Mouse (Mus musculus): ENCODE results near the gene Cntfr. TPM values are rescaled to one million over a fixed set of nuclear protein-coding genes. Genes with fewer than 3 reads are reported as not detected.
"Not testable (repeated sequence)": the region's sequence is repeated elsewhere in the genome, so short reads cannot be mapped to it uniquely, and the experiment has no call there.

The Cntfr gene
- polyA plus RNA-seq (2015; fragmentation: Nextera tagmentation; extraction: Ambion mirVana) = 23.1 and 27.2 TPM in 2 replicates

DNA sequence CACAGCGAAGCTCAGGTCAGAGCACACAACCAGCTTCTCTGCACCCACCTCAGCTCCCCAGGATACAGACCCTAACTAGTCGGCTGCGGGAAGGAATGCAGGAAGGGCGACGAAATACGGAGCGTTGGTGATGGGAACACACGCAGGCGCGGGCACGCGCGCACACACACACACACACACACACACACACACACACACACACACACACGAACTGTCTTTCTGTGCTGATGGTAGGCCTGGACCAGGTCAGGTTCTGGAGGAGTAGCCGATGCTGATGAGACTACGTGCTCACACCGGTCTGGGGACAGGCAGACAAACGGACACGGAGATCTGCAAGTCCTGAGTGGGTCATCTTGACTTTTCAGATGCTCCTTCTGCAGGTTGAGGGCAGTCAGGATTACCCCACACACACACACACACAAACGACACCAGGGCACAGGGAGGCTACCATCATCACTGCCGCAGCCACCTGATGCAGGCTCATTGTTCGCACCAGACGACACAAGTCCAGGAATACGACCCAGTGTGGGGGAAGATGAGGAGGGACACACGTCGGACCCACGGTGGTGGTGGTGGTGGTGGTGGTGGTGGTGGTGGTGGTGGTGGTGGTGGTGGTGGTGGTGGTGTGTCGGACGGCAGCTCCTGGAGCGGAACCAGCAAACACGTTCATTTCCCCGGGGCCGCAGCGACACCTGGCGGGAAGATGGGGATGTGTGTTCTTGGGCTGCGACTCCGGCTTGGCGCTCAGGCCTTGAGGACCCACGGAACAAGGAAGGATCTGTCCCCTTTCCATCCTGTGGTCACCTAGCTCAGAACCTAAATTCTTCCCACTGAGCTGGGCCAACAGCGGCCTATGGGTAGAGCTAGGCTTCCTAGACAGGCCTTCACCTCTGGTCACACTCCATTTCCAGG is at the start of gene Cntfr:
Cntfr (minus strand) TSS at position 160 of the 912 bp plus-strand sequence.
- Histone ChIP-seq H3K4me3 (replicated peaks) (peak within 1 kb of the TSS; percentile 28), H3K4me2 (peak within 1 kb of the TSS; percentile 47)
- not testable (repeated sequence) for H3K9ac ChIP-seq (replicated peaks); H3K27me3 ChIP-seq (replicated peaks); ATAC-seq (ENCODE audit: low FRiP score); H3K36me3 ChIP-seq; H3K9me3 ChIP-seq (replicated peaks); H3K4me1 ChIP-seq; H3K27ac ChIP-seq (replicated peaks)
- 20% methylated on average over 33 of the region's 40 CpGs for WGBS

DNA sequence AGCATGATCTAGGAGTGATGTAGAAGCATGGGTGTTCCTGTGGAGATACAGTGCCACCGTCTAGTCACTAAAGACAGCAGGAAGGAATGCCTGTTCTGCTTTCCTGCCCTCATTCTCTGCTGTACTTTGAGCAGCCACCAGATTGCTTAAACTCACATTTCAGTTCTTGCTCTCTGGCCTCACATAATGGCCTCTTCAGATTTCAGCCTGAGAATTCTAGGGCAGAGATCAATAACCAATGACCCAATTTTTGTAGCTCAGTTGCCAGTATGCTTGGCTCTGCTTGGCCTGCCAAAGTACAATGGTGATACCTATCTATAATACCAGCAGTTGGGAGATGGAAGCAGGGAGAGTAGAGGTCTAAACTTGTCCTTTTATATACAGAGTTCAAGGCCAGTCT is 48.1 kb upstream of the Cntfr start:
- ATAC-seq (ENCODE audit: low FRiP score) = no peak
- Histone ChIP-seq H3K27ac (replicated peaks) (no peak overlapping the region), H3K9me3 (replicated peaks) (no peaks in the 10 kb centered on the region), H3K4me1 (peaks cover 11% of the 10 kb centered on the region), H3K9ac (replicated peaks) (no peak overlapping the region), H3K36me3 (no peaks in the 10 kb centered on the region), H3K4me3 (replicated peaks) (no peak overlapping the region), H3K27me3 (replicated peaks) (peaks cover 3% of the 10 kb centered on the region; the same call in 1 of the 2 replicates), H3K4me2 (no peak overlapping the region)
- WGBS = 81% methylated on average over 1 of the region's 1 CpGs

DNA sequence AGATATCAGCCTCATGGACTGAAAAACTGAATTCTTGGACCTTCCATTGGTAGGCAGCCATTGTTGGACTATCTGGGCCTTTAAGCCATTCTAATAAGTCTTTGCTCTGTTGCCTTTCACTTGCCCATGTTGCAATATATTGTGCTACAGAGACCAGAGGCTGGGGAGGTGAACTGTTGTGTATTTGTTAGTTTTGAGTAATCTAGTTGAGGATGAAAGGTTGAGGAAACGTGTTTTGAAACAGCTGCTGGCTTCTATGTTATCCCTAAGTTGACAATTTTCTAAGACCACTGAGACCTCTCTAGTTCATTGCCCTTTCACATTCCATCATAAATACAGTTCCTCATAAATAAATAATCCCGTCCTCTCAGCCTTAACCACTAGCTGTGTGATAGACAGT is 47.2 kb upstream of the Cntfr start:
- peaks cover 20% of the 10 kb centered on the region for H3K4me1 ChIP-seq
- H3K27me3 ChIP-seq (replicated peaks) = peaks cover 3% of the 10 kb centered on the region; the same call in 1 of the 2 replicates
- H3K9ac ChIP-seq (replicated peaks) = no peak overlapping the region
- no peak overlapping the region for H3K27ac ChIP-seq (replicated peaks)
- no peak overlapping the region for H3K4me3 ChIP-seq (replicated peaks)
- no peaks in the 10 kb centered on the region for H3K9me3 ChIP-seq (replicated peaks)
- H3K36me3 ChIP-seq = no peaks in the 10 kb centered on the region
- ATAC-seq (ENCODE audit: low FRiP score) = no peak
- 74% methylated on average over 2 of the region's 2 CpGs for WGBS
- no peak overlapping the region for H3K4me2 ChIP-seq

DNA sequence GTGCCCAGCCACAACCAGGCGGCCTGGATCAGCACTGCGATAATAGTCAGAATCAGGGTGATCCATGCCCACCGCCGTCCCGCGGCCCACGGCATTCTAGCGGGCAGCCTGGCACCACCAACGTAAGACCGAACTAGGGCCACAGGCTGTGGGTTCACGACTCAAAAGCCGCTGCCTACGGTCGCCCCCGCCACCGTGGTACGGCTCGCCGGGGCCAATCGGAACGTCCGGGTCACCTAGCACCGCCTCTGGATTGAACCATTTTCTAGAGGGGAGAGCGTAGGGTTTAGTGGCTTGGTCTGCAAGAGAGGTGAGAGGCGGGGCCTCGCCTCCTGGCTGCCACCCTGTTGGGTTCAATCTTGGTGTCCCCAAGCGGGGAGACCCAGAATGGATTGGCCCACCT is 44.3 kb upstream of the Cntfr start:
- Histone ChIP-seq H3K4me2 (peak overlapping the region; percentile 86), H3K4me3 (replicated peaks) (peak overlapping the region; percentile 77), H3K27ac (replicated peaks) (peak overlapping the region; percentile 86), H3K9me3 (replicated peaks) (no peaks in the 10 kb centered on the region), H3K27me3 (replicated peaks) (peaks cover 3% of the 10 kb centered on the region; the same call in 1 of the 2 replicates), H3K9ac (replicated peaks) (peak overlapping the region; percentile 67), H3K36me3 (peaks cover 9% of the 10 kb centered on the region), H3K4me1 (peaks cover 21% of the 10 kb centered on the region)
- peak; percentile 97 for ATAC-seq (ENCODE audit: low FRiP score)
- 0% methylated on average over 27 of the region's 27 CpGs for WGBS

DNA sequence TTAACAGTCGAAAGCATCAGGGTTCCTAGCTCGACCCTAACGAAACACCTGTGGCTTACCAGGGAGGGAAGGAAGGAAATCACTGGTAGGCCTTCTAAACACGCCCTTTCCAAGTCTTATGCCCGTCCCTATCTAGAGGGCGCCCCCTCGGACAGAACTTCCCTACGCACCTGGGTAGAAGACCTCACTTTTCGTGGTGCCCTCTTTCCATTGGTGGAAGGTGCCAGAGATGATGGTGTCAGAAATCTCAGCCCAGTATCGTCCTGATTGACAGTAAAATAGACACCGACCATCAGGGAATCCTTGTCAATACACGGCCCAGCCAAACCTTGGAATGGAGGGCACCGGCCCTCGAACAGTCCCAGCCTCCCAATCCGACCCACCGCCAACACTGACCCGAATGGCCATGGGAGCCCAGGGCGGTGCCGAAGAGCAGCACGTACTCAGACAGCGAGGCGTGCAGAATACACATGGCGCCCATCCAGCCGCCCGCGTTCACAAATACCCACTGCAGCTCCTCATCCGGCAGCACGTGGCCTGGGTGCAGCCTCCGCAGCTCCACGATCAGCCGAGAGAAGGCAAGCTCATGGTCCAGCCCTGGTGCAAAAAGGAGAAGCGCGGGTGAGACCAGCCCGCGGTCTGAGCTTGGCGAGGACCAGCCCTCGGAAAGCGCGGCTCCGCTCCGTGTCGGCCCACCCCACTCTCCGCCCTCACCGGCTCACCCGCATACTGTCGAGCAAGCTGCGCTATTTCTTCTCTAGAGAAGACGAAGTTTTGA is 43.7 kb upstream of the Cntfr start:
- peak overlapping the region; percentile 67 for H3K9ac ChIP-seq (replicated peaks)
- no peaks in the 10 kb centered on the region for H3K9me3 ChIP-seq (replicated peaks)
- peak overlapping the region; percentile 86 for H3K27ac ChIP-seq (replicated peaks)
- peaks cover 21% of the 10 kb centered on the region for H3K4me1 ChIP-seq
- H3K36me3 ChIP-seq = peaks cover 9% of the 10 kb centered on the region
- peak; percentile 82 for ATAC-seq (ENCODE audit: low FRiP score)
- peak overlapping the region; percentile 77 for H3K4me3 ChIP-seq (replicated peaks)
- WGBS = under 1% methylated on average over 44 of the region's 48 CpGs
- peaks cover 3% of the 10 kb centered on the region; the same call in 1 of the 2 replicates for H3K27me3 ChIP-seq (replicated peaks)
- peak overlapping the region; percentile 86 for H3K4me2 ChIP-seq

DNA sequence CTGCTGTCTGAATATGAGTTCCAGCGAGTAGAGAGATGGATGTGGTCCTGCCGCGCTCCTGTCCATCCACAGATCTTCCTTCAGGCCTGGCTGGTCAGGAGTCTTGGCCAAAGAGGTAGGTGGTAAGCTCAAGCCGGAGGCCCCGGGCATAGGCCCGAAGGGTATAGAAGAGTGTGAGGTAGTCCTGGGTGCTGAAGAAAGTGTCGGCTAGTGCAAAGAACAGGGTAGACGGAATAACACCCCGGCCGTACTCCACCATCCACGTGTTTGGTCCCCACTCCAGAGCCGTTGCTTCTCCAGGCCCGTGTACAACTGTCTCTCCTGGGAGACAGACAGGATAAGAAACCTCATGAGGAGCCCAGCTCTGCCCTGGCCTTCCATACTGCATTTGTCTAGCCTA is 42.4 kb upstream of the Cntfr start:
- Histone ChIP-seq H3K4me1 (peaks cover 21% of the 10 kb centered on the region), H3K9me3 (replicated peaks) (no peaks in the 10 kb centered on the region), H3K4me3 (replicated peaks) (no peak overlapping the region), H3K27me3 (replicated peaks) (no peaks in the 10 kb centered on the region), H3K4me2 (peak overlapping the region; percentile 86; the same call in 1 of the 2 replicates), H3K36me3 (peaks cover 9% of the 10 kb centered on the region), H3K27ac (replicated peaks) (no peak overlapping the region), H3K9ac (replicated peaks) (no peak overlapping the region)
- 96% methylated on average over 13 of the region's 13 CpGs for WGBS
- ATAC-seq (ENCODE audit: low FRiP score) = no peak

DNA sequence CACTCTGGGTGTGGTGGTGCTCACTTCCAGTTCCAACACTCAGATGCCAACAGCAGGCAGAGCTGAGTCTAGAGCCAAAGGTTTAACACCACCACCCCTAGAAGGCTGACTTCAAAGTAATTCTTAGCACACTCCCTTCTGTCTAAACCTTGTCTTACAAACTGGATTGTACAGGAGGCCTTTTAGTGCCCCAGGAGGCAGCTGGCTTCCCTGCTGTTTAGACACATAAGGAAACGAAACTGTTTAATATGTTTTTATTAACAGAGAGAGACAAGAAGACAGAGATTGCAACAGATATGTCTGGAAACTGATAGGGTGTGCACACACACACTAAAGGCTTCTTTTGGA is 41.3 kb upstream of the Cntfr start:
- H3K36me3 ChIP-seq = peaks cover 9% of the 10 kb centered on the region
- no peak overlapping the region for H3K9ac ChIP-seq (replicated peaks)
- no peak for ATAC-seq (ENCODE audit: low FRiP score)
- WGBS = 52% methylated on average over 1 of the region's 1 CpGs
- H3K27ac ChIP-seq (replicated peaks) = no peak overlapping the region
- no peaks in the 10 kb centered on the region for H3K9me3 ChIP-seq (replicated peaks)
- H3K27me3 ChIP-seq (replicated peaks) = peaks cover 8% of the 10 kb centered on the region
- H3K4me3 ChIP-seq (replicated peaks) = no peak overlapping the region
- no peak overlapping the region for H3K4me2 ChIP-seq
- peaks cover 21% of the 10 kb centered on the region for H3K4me1 ChIP-seq

DNA sequence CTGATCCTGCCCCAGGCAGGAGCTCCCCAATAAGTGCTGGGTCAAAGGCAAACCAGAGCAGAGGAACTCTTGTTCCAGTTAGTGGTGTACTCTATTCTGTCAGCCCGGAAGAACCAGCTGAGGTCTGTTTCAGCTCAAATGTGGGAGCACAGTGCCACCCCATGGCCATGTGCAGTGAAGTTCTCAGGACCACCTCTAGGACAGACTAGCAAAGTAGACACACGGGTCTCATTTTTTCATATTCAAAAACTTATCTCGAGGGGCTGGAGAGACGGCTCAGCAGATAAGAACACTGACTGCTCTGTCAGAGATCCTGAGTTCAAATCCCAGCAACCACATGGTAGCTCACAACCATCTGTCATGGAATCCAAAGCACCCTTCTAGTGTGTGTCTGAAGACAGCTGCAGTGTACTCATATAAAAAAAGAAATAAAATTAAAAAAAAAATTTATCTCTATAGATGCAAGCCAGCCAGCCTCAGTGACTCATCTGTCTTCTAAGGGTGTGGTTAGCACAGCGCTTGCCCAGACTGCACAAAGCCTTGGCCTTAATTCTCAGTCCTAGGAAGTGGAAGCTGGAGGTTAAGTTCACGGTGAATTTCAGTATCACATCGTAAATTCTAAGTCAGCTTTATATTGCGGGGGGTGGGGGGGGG is 40.8 kb upstream of the Cntfr start:
- H3K4me2 ChIP-seq = no peak overlapping the region
- no peak overlapping the region for H3K4me3 ChIP-seq (replicated peaks)
- no peaks in the 10 kb centered on the region for H3K9me3 ChIP-seq (replicated peaks)
- no peak overlapping the region for H3K27ac ChIP-seq (replicated peaks)
- peaks cover 13% of the 10 kb centered on the region for H3K27me3 ChIP-seq (replicated peaks)
- H3K36me3 ChIP-seq = peaks cover 9% of the 10 kb centered on the region
- ATAC-seq (ENCODE audit: low FRiP score) = 0 out of 2 replicates have a peak, but pooled peaks have one; percentile 24
- no peak overlapping the region for H3K9ac ChIP-seq (replicated peaks)
- 43% methylated on average over 8 of the region's 8 CpGs for WGBS
- H3K4me1 ChIP-seq = peaks cover 21% of the 10 kb centered on the region

DNA sequence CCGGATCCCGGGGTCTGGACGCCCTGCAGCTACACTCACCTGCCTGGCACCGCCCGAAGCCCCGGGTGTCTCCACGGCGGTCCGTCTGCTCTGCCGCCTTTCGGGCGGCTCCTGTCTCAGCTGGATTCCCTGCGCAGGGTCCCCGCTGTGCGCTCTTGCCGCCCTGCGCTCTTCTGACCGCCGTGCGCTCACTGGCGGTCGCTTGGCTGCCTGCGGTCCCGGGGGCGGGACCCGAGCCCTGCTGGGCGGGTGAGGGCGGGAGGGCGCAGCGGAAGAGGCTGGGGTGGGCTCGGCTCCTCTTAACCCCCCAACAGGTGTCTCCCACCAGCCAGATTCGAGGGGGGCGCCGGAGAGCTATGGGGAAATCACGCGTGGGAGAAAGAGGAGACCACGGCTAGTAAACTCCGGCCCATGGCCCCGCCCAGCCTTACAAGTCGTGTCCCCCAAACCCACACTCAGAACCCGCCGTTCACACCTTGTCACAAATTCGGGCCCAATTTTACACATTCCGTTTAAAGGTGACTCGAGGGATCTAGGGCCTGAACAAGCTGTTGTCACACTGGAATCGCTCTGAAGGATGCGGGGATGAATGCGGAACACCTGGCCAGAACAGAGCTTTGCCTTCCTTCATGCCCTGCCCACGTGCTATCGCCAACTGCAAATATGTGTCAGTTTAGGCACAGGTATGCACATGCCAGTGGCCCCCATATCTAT is 34.3 kb upstream of the Cntfr start, which contains the start of gene Arid3c:
Arid3c (minus strand) TSS at position 91 of the 714 bp plus-strand sequence.
- Histone ChIP-seq H3K4me2 (peak within 1 kb of the TSS; percentile 88), H3K4me3 (replicated peaks) (peak within 1 kb of the TSS; percentile 39), H3K27me3 (replicated peaks) (peaks cover 66% of the 10 kb centered on the region), H3K27ac (replicated peaks) (no peak within 1 kb of the TSS), H3K9me3 (replicated peaks) (no peaks in the 10 kb centered on the region), H3K36me3 (no peaks in the 10 kb centered on the region), H3K9ac (replicated peaks) (peak within 1 kb of the TSS; percentile 38), H3K4me1 (peaks cover 25% of the 10 kb centered on the region)
- no peak for ATAC-seq (ENCODE audit: low FRiP score)
- 2% methylated on average over 50 of the region's 50 CpGs for WGBS

DNA sequence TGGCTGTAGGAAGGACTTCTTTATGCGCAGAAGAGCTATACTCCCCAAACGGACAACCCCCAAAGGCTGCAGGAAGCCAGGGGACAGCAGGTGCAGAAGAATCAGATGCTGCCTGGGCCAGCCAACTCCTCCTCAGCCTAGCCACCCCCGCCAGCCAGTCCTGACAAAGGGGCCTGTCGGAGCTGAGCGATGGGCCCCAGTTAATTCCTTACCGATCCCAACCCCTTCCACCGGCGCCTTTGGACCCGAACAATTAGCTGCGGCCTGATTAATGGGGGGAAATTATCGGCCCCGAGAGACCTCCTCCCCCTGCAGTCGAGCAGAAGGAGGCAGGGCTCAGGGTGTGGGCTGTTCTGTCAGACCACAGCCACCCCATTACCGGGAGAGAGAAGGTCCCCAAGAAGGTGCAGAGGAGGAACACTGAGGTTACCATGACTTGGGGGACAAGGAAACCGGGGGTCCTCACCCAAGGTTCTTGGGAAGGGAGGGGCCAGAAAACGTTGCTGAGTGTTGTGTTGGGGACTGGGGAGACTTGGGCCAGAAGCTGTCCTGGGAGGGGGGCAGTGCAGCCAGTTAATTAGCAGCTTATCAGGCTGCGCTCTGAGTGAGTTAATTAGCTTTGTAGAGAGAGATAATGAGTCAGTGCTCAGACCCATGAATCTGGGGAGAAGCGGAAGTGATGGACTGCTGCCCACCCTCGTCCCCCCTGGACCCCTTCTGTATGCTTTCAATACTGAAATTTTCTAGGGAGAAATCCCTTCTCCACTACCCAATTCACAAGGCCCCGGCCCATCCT is 30.1 kb upstream of the Cntfr start:
- ATAC-seq (ENCODE audit: low FRiP score) = no peak
- no peaks in the 10 kb centered on the region for H3K9me3 ChIP-seq (replicated peaks)
- peaks cover 74% of the 10 kb centered on the region for H3K27me3 ChIP-seq (replicated peaks)
- peak overlapping the region; percentile 32; the same call in 1 of the 2 replicates for H3K9ac ChIP-seq (replicated peaks)
- 8% methylated on average over 20 of the region's 20 CpGs for WGBS
- H3K4me1 ChIP-seq = peaks cover 41% of the 10 kb centered on the region
- no peaks in the 10 kb centered on the region for H3K36me3 ChIP-seq
- H3K27ac ChIP-seq (replicated peaks) = no peak overlapping the region
- H3K4me2 ChIP-seq = peak overlapping the region; percentile 31
- H3K4me3 ChIP-seq (replicated peaks) = no peak overlapping the region

All from neural tube, embryonic 15.5 days (tissue).